ENCODE assay signal across 9 mouse cellular contexts in the genomic region with DNA sequence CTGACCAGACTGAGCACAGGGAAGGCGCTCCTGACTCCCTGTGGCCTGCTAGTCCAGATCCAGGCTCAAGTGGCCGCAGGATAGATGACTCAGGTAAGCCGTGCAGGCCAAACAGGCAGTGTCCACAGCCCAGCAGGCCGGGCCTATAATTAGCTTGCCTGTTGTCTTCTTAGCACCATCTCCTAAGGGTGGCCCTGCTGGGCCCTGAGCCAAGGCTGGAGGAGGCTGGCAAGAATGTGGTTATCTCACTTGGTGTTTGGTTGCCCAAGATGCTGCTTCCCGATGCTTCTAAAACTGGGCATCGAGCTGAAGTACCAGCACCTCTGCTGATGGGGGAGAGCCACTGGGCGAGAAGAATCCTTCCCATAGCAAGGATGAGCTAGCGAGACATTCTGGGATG. TPM values are rescaled to one million over a fixed set of nuclear protein-coding genes. Genes with fewer than 3 reads are reported as not detected.
DNase-seq lines count a peak whose midpoint lies in the region; ATAC-seq and TF ChIP-seq lines count a peak whose summit lies in the region.
"Had no signal": no experiment of that assay in that cellular context is flagged by ENCODE, and none has a peak within 500 bp of the region (broad histone marks: within the 10 kb centered on the region; RNA-seq: fewer than 3 reads in every experiment).

No protein-coding gene starts in this region.

- peaks cover 41% of the 10 kb centered on the region for H3K4me1 ChIP-seq in heart, embryonic 15.5 days (replicated peaks)
- peaks cover 19% of the 10 kb centered on the region for H3K4me1 ChIP-seq in heart, embryonic 11.5 days (ENCODE audit: control insufficient read depth, insufficient read depth, low read length)
- H3K4me1 ChIP-seq in lung, postnatal 0 days (ENCODE audit: insufficient read depth, low read depth, low read length), result no peaks in the 10 kb centered on the region

- DNase-seq in A20 (ENCODE audit: low read depth, low spot score), result peak; percentile 10
- DNase-seq in cerebellum, adult 18-20 months, result peak; percentile 68 to 72
- no peak for DNase-seq in left cerebral cortex, postnatal 25 days (ENCODE audit: low spot score in 2 of 2)
- DNase-seq in lung, postnatal 0 days (ENCODE audit: low spot score), result no peak
- DNase-seq in adrenal gland, postnatal 4 days (ENCODE audit: low spot score in 2 of 2), result no peak
- DNase-seq: kidney, postnatal 14 days had no signal

- no peaks in the 10 kb centered on the region for H3K9me3 ChIP-seq in heart, embryonic 15.5 days (replicated peaks)
- H3K9me3 ChIP-seq in heart, embryonic 11.5 days (replicated peaks; ENCODE audit: control insufficient read depth, low read length), result no peaks in the 10 kb centered on the region
- H3K9me3 ChIP-seq in lung, postnatal 0 days (ENCODE audit: low read length), result no peaks in the 10 kb centered on the region

- H3K9ac ChIP-seq in heart, embryonic 15.5 days, result no peak overlapping the region
- no peak overlapping the region for H3K9ac ChIP-seq in heart, embryonic 11.5 days (ENCODE audit: low read depth, low read length)
- H3K9ac ChIP-seq in lung, postnatal 0 days (replicated peaks; ENCODE audit: low read depth), result no peak overlapping the region

- no peak overlapping the region for H3K4me2 ChIP-seq in heart, embryonic 15.5 days
- no peak overlapping the region for H3K4me2 ChIP-seq in heart, embryonic 11.5 days
- H3K4me2 ChIP-seq in lung, postnatal 0 days (replicated peaks; ENCODE audit: low read depth, low read length), result no peak overlapping the region

- TF ChIP-seq CTCF in lung, postnatal 0 days (IDR thresholded peaks at IDR 0.05), result no peak

- H3K27ac ChIP-seq in heart, embryonic 15.5 days, result no peak overlapping the region; the same call in 1 of the 2 replicates
- no peak overlapping the region for H3K27ac ChIP-seq in heart, embryonic 11.5 days (ENCODE audit: low read depth, low read length)
- no peak overlapping the region for H3K27ac ChIP-seq in lung, postnatal 0 days (ENCODE audit: low read length)

- 50% methylated on average over 8 of the region's 8 CpGs for WGBS in heart, embryonic 15.5 days
- WGBS in heart, embryonic 11.5 days (ENCODE audit: insufficient replicate concordance), result 58% methylated on average over 8 of the region's 8 CpGs
- 69% methylated on average over 8 of the region's 8 CpGs for WGBS in lung, postnatal 0 days

- no peak overlapping the region for H3K4me3 ChIP-seq in heart, embryonic 15.5 days
- no peak overlapping the region for H3K4me3 ChIP-seq in heart, embryonic 11.5 days (ENCODE audit: low read depth, low read length)
- no peak overlapping the region for H3K4me3 ChIP-seq in lung, postnatal 0 days (ENCODE audit: low read depth, low read length)

- intact Hi-C loops in left cerebral cortex, postnatal 25 days (cut with DNase I), result loop anchor here (5.0 kb wide), 2 partner anchors 148 to 263 kb away; no protein-coding TSS in a partner anchor

- ATAC-seq in heart, embryonic 15.5 days (replicated peaks; ENCODE audit: insufficient number of reproducible peaks, insufficient read depth, low FRiP score, low read depth), result 0 out of 2 replicates have a peak, but pooled peaks have one; percentile 21
- no peak for ATAC-seq in heart, embryonic 11.5 days (replicated peaks; ENCODE audit: insufficient number of reproducible peaks, low FRiP score, low TSS enrichment)
- peak; percentile 67 for ATAC-seq in megakaryocyte progenitor cell, adult 5-6 weeks (replicated peaks; ENCODE audit: poor library complexity)
- ATAC-seq in lung, postnatal 0 days, result no peak

- H3K36me3 ChIP-seq in heart, embryonic 15.5 days, result no peaks in the 10 kb centered on the region
- H3K36me3 ChIP-seq in heart, embryonic 11.5 days (ENCODE audit: control insufficient read depth, insufficient read depth, low read length), result no peaks in the 10 kb centered on the region
- no peaks in the 10 kb centered on the region for H3K36me3 ChIP-seq in lung, postnatal 0 days (ENCODE audit: insufficient read depth, low read length)

- no peaks in the 10 kb centered on the region; the same call in 1 of the 2 replicates for H3K27me3 ChIP-seq in heart, embryonic 15.5 days
- H3K27me3 ChIP-seq in heart, embryonic 11.5 days (ENCODE audit: control insufficient read depth, insufficient read depth, low read length), result no peaks in the 10 kb centered on the region
- no peaks in the 10 kb centered on the region for H3K27me3 ChIP-seq in lung, postnatal 0 days (replicated peaks; ENCODE audit: insufficient read depth, low read length)

- no peak for TF ChIP-seq EP300 in lung, postnatal 0 days (IDR thresholded peaks at IDR 0.05)

RNA-seq across cellular contexts. Expression of gene Zc3hc1, which starts 35.1 kb away (rescaled TPM):
- polyA plus RNA-seq in heart, embryonic 15.5 days (2015; fragmentation: Nextera tagmentation; extraction: Ambion mirVana), result 36.1 and 42.4 TPM in 2 replicates
- 49.1 and 54.6 TPM in 2 replicates for polyA plus RNA-seq in heart, embryonic 11.5 days (2014; fragmentation: Nextera tagmentation; extraction: Ambion mirVana)
- total RNA-seq in megakaryocyte progenitor cell, adult 5-6 weeks (2015), result 31.0 and 35.6 TPM in 2 replicates
- 41.4 and 49.9 TPM in 2 replicates for total RNA-seq in megakaryocyte progenitor cell, adult 5-6 weeks (2017)
- 10 to 100 TPM; 26.5 to 28.9 TPM for total RNA-seq in left cerebral cortex, postnatal 25 days (2021)
- polyA plus RNA-seq in lung, postnatal 0 days (2015; fragmentation: Nextera tagmentation; extraction: Ambion mirVana), result 22.9 and 23.6 TPM in 2 replicates
- 10 to 100 TPM; 31.9 to 32.8 TPM for total RNA-seq in adrenal gland, postnatal 4 days (2021)

RNA-seq across cellular contexts. Expression of gene Klhdc10, which starts 46.0 kb away (rescaled TPM):
- polyA plus RNA-seq in heart, embryonic 15.5 days (2015; fragmentation: Nextera tagmentation; extraction: Ambion mirVana), result 14.8 and 19.5 TPM in 2 replicates
- polyA plus RNA-seq in heart, embryonic 11.5 days (2014; fragmentation: Nextera tagmentation; extraction: Ambion mirVana), result 24.9 and 28.2 TPM in 2 replicates
- total RNA-seq in megakaryocyte progenitor cell, adult 5-6 weeks (2015), result 27.2 and 28.4 TPM in 2 replicates
- total RNA-seq in megakaryocyte progenitor cell, adult 5-6 weeks (2017), result 50.8 and 69.9 TPM in 2 replicates
- total RNA-seq in left cerebral cortex, postnatal 25 days (2021), result 100 to 1,000 TPM; 106 to 111 TPM
- polyA plus RNA-seq in lung, postnatal 0 days (2015; fragmentation: Nextera tagmentation; extraction: Ambion mirVana), result 7.9 and 8.9 TPM in 2 replicates
- total RNA-seq in adrenal gland, postnatal 4 days (2021), result 10 to 100 TPM; 97.5 to 98.1 TPM

RNA-seq across cellular contexts. Expression of gene Ube2h, which starts 51.4 kb away (rescaled TPM):
- 40.9 and 46.3 TPM in 2 replicates for polyA plus RNA-seq in heart, embryonic 15.5 days (2015; fragmentation: Nextera tagmentation; extraction: Ambion mirVana)
- polyA plus RNA-seq in heart, embryonic 11.5 days (2014; fragmentation: Nextera tagmentation; extraction: Ambion mirVana), result 58.4 and 60.9 TPM in 2 replicates
- 6.7 and 8.9 TPM in 2 replicates for total RNA-seq in megakaryocyte progenitor cell, adult 5-6 weeks (2015)
- 5.6 and 7.5 TPM in 2 replicates for total RNA-seq in megakaryocyte progenitor cell, adult 5-6 weeks (2017)
- 10 to 100 TPM; 90.5 to 94.2 TPM for total RNA-seq in left cerebral cortex, postnatal 25 days (2021)
- 34.5 and 40.3 TPM in 2 replicates for polyA plus RNA-seq in lung, postnatal 0 days (2015; fragmentation: Nextera tagmentation; extraction: Ambion mirVana)
- total RNA-seq in adrenal gland, postnatal 4 days (2021), result 100 to 1,000 TPM; 108 to 113 TPM

Comparison
In these comparisons a context has a peak if more than half of its experiments do, and no peak if none do; other contexts are left out.
1. ATAC-seq: peak in heart, embryonic 15.5 days (single experiment) and megakaryocyte progenitor cell, adult 5-6 weeks (single experiment); none in heart, embryonic 11.5 days (single experiment) and lung, postnatal 0 days (single experiment).
2. DNase-seq: peak in A20 (single experiment) and cerebellum, adult 18-20 months (2 of 2); none in left cerebral cortex, postnatal 25 days (0 of 2), lung, postnatal 0 days (single experiment) and adrenal gland, postnatal 4 days (0 of 2).
3. RNA of gene Ube2h, which starts 51.4 kb away (total RNA-seq): 108 to 113 TPM in adrenal gland, postnatal 4 days and 90.5 to 94.2 TPM in left cerebral cortex, postnatal 25 days; 5.6 to 8.9 TPM in megakaryocyte progenitor cell, adult 5-6 weeks; every median in the first group is over 4 times any median in the second.